Mouse (Mus musculus) intestine, embryonic 14.5 days (tissue): ENCODE measurements around the gene Cers3. TPM values are rescaled to one million over a fixed set of nuclear protein-coding genes. Genes with fewer than 3 reads are reported as not detected.

Experiments used
- ATAC-seq: fragments of 200-750 bp; cut with Nextera tagmentation; replicated peaks from 2 replicates; pipeline ENCODE4 v1.8.0; 2017; ENCODE audit warnings: low read depth, moderate number of reproducible peaks, moderate TSS enrichment, moderate library complexity; ENCODE audit not compliant: low FRiP score, low TSS enrichment
- DNase-seq: peaks from one replicate; pipeline ENCODE4 v3.0.0-alpha.2; 2018; ENCODE audit warnings: low spot score
- H3K27ac ChIP-seq: fragments of 300-500 bp; sonication (generic); 2 replicates; pipeline ENCODE4 v1.5.1; 2014; ENCODE audit warnings: low read depth, mild to moderate bottlenecking, control low read depth
- H3K27me3 ChIP-seq: fragments of 300-500 bp; sonication (generic); replicated peaks from 2 replicates; pipeline ENCODE4 v1.6.1; 2014; ENCODE audit warnings: low read length, control low read depth; ENCODE audit not compliant: control insufficient read depth, insufficient read depth
- H3K36me3 ChIP-seq: fragments of 300-500 bp; sonication (generic); 2 replicates; pipeline ENCODE4 v1.6.1; 2014; ENCODE audit warnings: low read length, control low read depth; ENCODE audit not compliant: control insufficient read depth, insufficient read depth
- H3K4me1 ChIP-seq: fragments of 300-500 bp; sonication (generic); replicated peaks from 2 replicates; pipeline ENCODE4 v1.6.1; 2014; ENCODE audit warnings: low read length, control low read depth, mixed read lengths; ENCODE audit not compliant: control insufficient read depth, insufficient read depth
- H3K4me2 ChIP-seq: fragments of 300-500 bp; sonication (generic); 2 replicates; pipeline ENCODE4 v1.6.1; 2014; ENCODE audit warnings: low read length
- H3K4me3 ChIP-seq: fragments of 300-500 bp; sonication (generic); 2 replicates; pipeline ENCODE4 v1.5.1; 2014; ENCODE audit warnings: low read depth, low read length, control low read depth, mixed read lengths
- H3K9ac ChIP-seq: fragments of 300-500 bp; sonication (generic); 2 replicates; pipeline ENCODE4 v1.6.1; 2014; ENCODE audit warnings: mild to moderate bottlenecking, low read length
- H3K9me3 ChIP-seq: fragments of 300-500 bp; sonication (generic); 2 replicates; pipeline ENCODE4 v1.6.1; 2016; ENCODE audit warnings: low read length, control low read depth; ENCODE audit not compliant: control insufficient read depth
- WGBS: fragments of 180-500 bp; shearing (Covaris S2); extraction: QIAGEN DNeasy Blood & Tissue Kit; methylation state at CpG from one replicate; pipeline ENCODE4 v1.1.7; 2014; 5-methylcytosine and 5-hydroxymethylcytosine counted together
- polyA plus RNA-seq: library from polyadenylated mRNA; unstranded; fragments of >200 nt; fragmentation: Nextera tagmentation; extraction: Ambion mirVana; gene quantifications from 2 replicates; pipeline ENCODE4 v1.2.1, GENCODE M21; 2014

Gene Cers3
- polyA plus RNA-seq, 1 experiment from 2014 or later = 2.4 TPM

DNA sequence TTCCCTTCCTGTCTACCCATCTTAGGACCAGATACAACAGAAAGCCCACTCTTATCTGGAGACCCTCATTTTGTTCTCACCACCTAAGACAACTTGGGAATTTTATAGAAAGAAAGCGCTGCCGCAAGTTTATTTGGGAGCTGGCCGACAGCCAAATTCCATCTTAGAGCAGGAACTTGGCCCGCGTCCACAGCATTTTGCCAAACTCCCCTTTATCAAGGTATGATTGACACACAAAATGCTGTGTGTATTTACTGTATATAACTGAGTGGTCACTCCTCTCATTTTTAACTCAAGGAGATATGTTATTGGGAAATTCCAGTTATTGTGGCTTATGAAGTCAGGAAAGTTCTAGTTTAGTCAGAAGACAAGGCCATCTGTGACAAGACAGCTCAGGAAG, 88.0 kb downstream of the Cers3 start:
- no peak for ATAC-seq

DNA sequence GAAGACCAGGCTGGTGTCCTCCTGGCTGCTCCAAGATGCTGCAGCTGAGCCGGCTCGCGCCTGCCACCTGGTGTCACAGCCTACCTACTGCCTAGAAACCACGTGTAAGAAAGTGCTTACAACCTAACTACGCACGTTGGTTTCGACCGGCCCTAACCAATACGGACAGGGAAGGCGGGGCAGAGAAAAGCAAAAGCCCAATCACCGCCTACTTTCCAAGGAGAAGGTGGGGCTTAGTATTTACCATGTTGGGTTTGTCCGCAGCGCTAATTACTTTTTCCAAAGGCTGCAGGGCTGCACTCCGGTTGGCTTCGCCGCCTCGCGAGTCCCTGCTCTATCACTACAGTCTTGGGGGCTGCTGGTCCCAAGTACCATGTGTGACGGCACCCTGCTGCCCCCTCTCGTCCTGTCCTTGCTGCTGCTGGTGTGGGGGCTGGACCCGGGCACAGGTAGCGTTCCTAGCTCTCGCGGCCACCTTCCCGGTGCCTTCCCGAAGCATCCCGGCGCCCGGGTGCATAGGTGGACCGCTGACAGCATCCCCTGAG, 96.2 kb downstream of the Cers3 start, which contains the start of gene Adamts17:
TSS of gene Adamts17 (plus strand) at position 273 of the 545 bp plus-strand sequence.
- H3K27me3 ChIP-seq = no peaks in the 10 kb centered on the region
- no peaks in the 10 kb centered on the region for H3K36me3 ChIP-seq
- peak within 1 kb of the TSS; percentile 61 for H3K4me3 ChIP-seq
- DNase-seq = peak; percentile 92
- H3K27ac ChIP-seq = peak within 1 kb of the TSS; percentile 47; the same call in 1 of the 2 replicates
- under 1% methylated on average over 30 of the region's 30 CpGs for WGBS
- peaks cover 26% of the 10 kb centered on the region for H3K4me1 ChIP-seq
- peak within 1 kb of the TSS; percentile 59 for H3K9ac ChIP-seq
- H3K9me3 ChIP-seq = no peaks in the 10 kb centered on the region
- peak; percentile 95 for ATAC-seq
- peak within 1 kb of the TSS; percentile 100 for H3K4me2 ChIP-seq

More for the DNA sequence above, 88.0 kb downstream of the Cers3 start:
- H3K36me3 ChIP-seq = no peaks in the 10 kb centered on the region
- DNase-seq = no peak
- WGBS = 22% methylated on average over 5 of the region's 5 CpGs
- H3K27me3 ChIP-seq = no peaks in the 10 kb centered on the region
- H3K9me3 ChIP-seq = no peaks in the 10 kb centered on the region
- peaks cover 12% of the 10 kb centered on the region for H3K4me1 ChIP-seq
- H3K27ac ChIP-seq = peak overlapping the region; percentile 10; the same call in 1 of the 2 replicates
- no peak overlapping the region for H3K4me2 ChIP-seq
- no peak overlapping the region for H3K4me3 ChIP-seq
- no peak overlapping the region for H3K9ac ChIP-seq

DNA sequence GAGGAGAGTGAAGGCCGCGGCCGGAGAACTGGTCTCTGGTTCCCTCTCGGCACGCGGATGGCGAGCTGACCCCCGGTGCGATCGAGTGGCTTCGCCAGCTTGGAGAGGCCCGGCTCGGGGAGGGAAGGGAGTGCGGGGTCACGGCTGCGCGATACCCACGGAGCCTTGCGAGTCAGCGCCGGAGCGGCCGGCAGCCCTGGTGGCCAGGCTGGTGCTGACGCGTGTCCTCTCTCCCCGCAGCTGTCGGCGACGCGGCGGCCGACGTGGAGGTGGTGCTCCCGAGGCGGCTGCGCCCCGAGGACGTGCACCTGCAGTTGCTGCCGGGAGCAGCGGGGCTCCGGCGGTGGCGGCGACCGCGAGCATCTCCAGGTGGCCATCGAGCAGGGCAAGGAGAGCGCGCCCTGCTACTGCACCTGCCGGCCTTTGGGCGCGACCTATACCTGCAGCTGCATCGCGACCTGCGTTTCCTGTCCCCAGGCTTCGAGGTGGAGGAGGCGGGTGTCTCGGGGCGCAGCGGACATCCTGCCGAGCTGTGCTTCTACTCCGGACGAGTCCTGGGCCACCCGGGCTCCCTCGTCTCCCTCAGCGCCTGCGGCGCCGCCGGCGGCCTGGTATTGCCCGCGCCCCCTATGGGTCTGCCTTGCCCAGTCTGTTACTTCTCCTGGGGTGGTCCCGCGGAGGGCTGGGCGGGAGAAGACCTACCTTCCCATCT, 96.9 kb downstream of the Cers3 start:
- DNase-seq (peak; percentile 89), ATAC-seq (peak; percentile 44)
- Histone ChIP-seq H3K4me1 (peaks cover 27% of the 10 kb centered on the region), H3K27me3 (no peaks in the 10 kb centered on the region), H3K36me3 (no peaks in the 10 kb centered on the region), H3K9ac (peak overlapping the region; percentile 59), H3K27ac (peak overlapping the region; percentile 47; the same call in 1 of the 2 replicates), H3K4me3 (peak overlapping the region; percentile 61), H3K4me2 (peak overlapping the region; percentile 100), H3K9me3 (no peaks in the 10 kb centered on the region)
- under 1% methylated on average over 71 of the region's 76 CpGs for WGBS

DNA sequence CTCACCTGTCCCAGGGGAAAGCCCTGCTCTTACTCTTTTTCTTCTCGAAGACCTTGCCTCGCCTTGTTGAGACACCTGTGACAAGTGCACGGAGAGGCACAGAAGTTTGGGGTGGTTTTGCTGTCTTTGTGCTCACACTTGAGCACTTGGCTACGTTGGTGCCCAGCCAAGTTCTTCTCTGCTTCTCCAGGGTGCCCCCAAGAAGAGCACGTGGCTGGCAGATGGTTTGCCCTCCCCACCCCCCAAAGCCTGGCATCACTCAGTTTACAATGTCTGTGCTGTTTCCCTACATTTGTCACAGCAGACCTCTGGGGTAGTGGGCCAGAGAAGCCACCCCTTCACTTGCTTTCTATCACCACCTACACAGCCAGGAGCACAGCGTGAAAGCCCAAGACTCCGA, 97.9 kb downstream of the Cers3 start:
- peak overlapping the region; percentile 100 for H3K4me2 ChIP-seq
- peaks cover 27% of the 10 kb centered on the region for H3K4me1 ChIP-seq
- no peaks in the 10 kb centered on the region for H3K36me3 ChIP-seq
- ATAC-seq (no peak), DNase-seq (no peak)
- no peaks in the 10 kb centered on the region for H3K27me3 ChIP-seq
- 0 out of 2 replicates have a peak overlapping the region, but pooled peaks have one; percentile 61 for H3K4me3 ChIP-seq
- H3K27ac ChIP-seq = no peak overlapping the region
- H3K9ac ChIP-seq = no peak overlapping the region
- 76% methylated on average over 7 of the region's 7 CpGs for WGBS
- no peaks in the 10 kb centered on the region for H3K9me3 ChIP-seq

DNA sequence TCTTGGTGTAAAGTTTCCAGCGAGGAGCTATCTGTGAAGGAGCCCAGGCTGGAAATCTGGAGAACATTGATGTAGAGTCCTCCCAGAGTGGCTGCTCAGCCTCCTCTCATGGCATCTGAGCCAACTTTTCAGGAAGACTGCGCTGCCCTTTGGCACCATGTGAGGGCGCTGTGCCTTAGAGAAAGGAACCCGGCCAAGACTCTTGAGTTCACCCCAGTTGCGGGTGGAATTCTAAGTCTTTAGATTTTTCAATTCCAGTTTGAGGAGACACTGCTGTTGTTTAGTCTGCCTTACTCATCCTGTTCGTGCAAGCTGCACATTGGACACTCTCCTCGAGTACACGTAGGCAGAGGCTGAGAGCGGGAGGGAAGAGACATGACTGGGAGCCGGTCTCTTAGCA, 98.7 kb downstream of the Cers3 start:
- H3K27ac ChIP-seq = peak overlapping the region; percentile 79
- no peak overlapping the region for H3K4me3 ChIP-seq
- peak; percentile 91 for DNase-seq
- no peak overlapping the region for H3K9ac ChIP-seq
- no peaks in the 10 kb centered on the region for H3K27me3 ChIP-seq
- no peak for ATAC-seq
- peak overlapping the region; percentile 100 for H3K4me2 ChIP-seq
- peaks cover 27% of the 10 kb centered on the region for H3K4me1 ChIP-seq
- H3K9me3 ChIP-seq = no peaks in the 10 kb centered on the region
- 27% methylated on average over 10 of the region's 10 CpGs for WGBS
- no peaks in the 10 kb centered on the region for H3K36me3 ChIP-seq

DNA sequence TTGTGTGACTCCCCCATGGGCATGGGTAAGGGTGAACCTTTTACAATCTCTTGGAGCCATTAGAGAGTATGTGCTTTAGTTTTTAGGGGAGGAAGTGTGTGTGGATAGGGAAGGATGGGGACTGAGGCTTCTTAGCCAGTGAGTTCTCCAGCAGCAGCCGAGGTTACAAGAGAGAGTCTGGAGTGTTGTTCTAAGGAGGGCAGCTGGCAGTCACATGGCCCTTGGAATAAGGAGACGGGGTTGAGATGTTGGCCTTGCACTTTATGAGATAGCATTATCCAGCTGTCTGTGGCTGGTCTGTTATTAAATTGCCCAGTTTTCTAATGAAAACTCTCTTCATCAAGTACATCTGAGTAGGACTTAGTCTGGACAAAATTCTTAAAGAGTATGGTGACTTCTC, 100.5 kb downstream of the Cers3 start:
- Histone ChIP-seq H3K4me3 (no peak overlapping the region), H3K9ac (no peak overlapping the region), H3K27me3 (no peaks in the 10 kb centered on the region), H3K4me1 (peaks cover 32% of the 10 kb centered on the region), H3K36me3 (no peaks in the 10 kb centered on the region), H3K27ac (no peak overlapping the region), H3K9me3 (no peaks in the 10 kb centered on the region), H3K4me2 (no peak overlapping the region)
- ATAC-seq (no peak), DNase-seq (no peak)
- WGBS = 50% methylated on average over 2 of the region's 2 CpGs

DNA sequence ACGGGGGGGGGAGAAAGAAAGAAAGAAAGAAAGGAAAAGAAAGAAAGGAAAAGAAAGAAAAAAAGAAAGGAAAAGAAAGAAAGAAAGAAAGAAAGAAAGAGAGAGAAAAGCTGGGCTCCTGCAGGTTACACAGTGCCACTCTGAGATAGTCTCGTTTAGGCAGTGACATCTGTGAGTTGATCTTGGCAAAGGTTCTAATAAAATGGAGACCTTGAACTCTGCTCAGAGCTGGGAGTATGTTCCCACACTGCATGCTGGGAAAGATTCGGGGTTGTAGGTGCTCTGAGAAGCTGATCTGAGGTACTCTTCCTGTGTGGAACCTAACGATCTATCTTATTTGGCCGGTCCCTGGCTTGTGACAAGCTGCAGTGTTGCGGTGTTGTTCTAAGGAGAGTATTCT, 103.3 kb downstream of the Cers3 start:
- no peaks in the 10 kb centered on the region for H3K9me3 ChIP-seq
- H3K9ac ChIP-seq = no peak overlapping the region
- no peak for DNase-seq
- no peak overlapping the region for H3K4me2 ChIP-seq
- H3K27ac ChIP-seq = no peak overlapping the region
- H3K4me1 ChIP-seq = peaks cover 22% of the 10 kb centered on the region
- H3K27me3 ChIP-seq = no peaks in the 10 kb centered on the region
- no peak overlapping the region for H3K4me3 ChIP-seq
- H3K36me3 ChIP-seq = no peaks in the 10 kb centered on the region
- WGBS = 79% methylated on average over 6 of the region's 6 CpGs
- no peak for ATAC-seq

DNA sequence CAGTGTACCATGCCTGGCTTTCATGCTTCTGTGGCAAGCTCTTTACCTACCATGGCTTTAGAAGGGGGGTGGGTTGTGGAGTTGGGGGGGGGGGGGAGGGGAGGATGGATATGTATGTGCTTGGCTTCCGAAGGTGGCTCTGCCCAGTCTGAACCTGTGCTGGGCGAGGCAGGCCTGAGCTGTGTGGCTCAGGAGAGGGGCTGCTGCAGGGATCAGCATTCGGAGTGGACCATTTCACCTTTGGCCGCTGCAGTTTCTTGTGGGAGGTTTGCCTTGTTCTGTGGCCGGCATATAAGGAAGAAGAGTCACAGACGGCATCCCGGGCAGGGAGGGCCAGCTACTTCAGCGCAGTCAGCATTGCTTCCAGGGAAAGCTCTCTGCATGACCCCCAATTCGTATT, 104.0 kb downstream of the Cers3 start:
- H3K36me3 ChIP-seq = no peaks in the 10 kb centered on the region
- peaks cover 20% of the 10 kb centered on the region for H3K4me1 ChIP-seq
- no peak overlapping the region for H3K4me2 ChIP-seq
- H3K9ac ChIP-seq = no peak overlapping the region
- WGBS = 50% methylated on average over 9 of the region's 9 CpGs
- no peaks in the 10 kb centered on the region for H3K9me3 ChIP-seq
- H3K27ac ChIP-seq = no peak overlapping the region
- ATAC-seq (no peak), DNase-seq (peak; percentile 55)
- no peak overlapping the region for H3K4me3 ChIP-seq
- no peaks in the 10 kb centered on the region for H3K27me3 ChIP-seq

DNA sequence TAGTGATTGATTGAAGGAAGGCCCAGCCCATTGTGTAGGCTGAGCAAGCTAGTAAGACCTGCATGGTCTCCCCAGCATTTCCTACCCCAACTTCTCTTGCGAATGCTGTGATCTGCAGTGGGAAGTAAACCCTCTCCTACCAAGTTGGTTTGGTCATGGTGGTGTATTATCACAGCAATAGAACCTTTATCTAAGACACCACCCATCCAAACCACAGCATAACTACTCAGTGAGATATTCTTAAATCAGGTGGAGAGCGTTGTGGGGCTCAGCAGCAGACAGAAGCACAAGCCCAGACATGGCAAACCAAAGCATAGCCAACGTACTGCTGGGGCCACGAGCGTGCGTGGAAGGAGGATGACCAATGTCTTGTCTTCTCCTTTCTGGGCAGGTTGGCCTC, 106.0 kb downstream of the Cers3 start:
- H3K27ac ChIP-seq = no peak overlapping the region
- H3K4me2 ChIP-seq = no peak overlapping the region
- WGBS = 91% methylated on average over 6 of the region's 6 CpGs
- H3K9ac ChIP-seq = no peak overlapping the region
- DNase-seq = no peak
- ATAC-seq = no peak
- peaks cover 8% of the 10 kb centered on the region for H3K4me1 ChIP-seq
- H3K36me3 ChIP-seq = no peaks in the 10 kb centered on the region
- H3K27me3 ChIP-seq = no peaks in the 10 kb centered on the region
- H3K4me3 ChIP-seq = no peak overlapping the region
- H3K9me3 ChIP-seq = no peaks in the 10 kb centered on the region
